Mouse (Mus musculus) heart, embryonic 15.5 days (tissue): ENCODE measurements at regions not wholly inside any gene's neighbourhood (a gene's known extent, or its start where the extent isn't known, plus 50 kb on each side); places are given as distances from the start of the nearest gene placed in this dataset.
"Not testable (repeated sequence)": the region's sequence is repeated elsewhere in the genome, so short reads cannot be mapped to it uniquely, and the experiment has no call there.

ENCODE experiments used
- ATAC-seq: fragments of 200-750 bp; cut with Nextera tagmentation; replicated peaks from 2 replicates; pipeline ENCODE4 v1.8.0; 2017; ENCODE audit warnings: low read depth, moderate TSS enrichment; ENCODE audit not compliant: insufficient number of reproducible peaks, insufficient read depth, low FRiP score
- H3K27ac ChIP-seq: fragments of 300-500 bp; sonication (generic); 2 replicates; pipeline ENCODE4 v1.5.1; 2015; ENCODE audit warnings: mild to moderate bottlenecking, inconsistent platforms
- H3K27me3 ChIP-seq: fragments of 300-500 bp; sonication (generic); 2 replicates; pipeline ENCODE4 v1.6.1; 2015; ENCODE audit warnings: inconsistent platforms
- H3K36me3 ChIP-seq: fragments of 300-500 bp; sonication (generic); 2 replicates; pipeline ENCODE4 v1.6.1; 2015; ENCODE audit warnings: mild to moderate bottlenecking, inconsistent platforms
- H3K4me1 ChIP-seq: fragments of 300-500 bp; sonication (generic); replicated peaks from 2 replicates; pipeline ENCODE4 v1.6.1; 2015; ENCODE audit warnings: inconsistent platforms
- H3K4me2 ChIP-seq: fragments of 300-500 bp; sonication (generic); 2 replicates; pipeline ENCODE4 v1.6.1; 2015; ENCODE audit warnings: inconsistent platforms, mild to moderate bottlenecking, moderate library complexity
- H3K4me3 ChIP-seq: fragments of 300-500 bp; sonication (generic); 2 replicates; pipeline ENCODE4 v1.5.1; 2015; ENCODE audit warnings: mild to moderate bottlenecking, inconsistent platforms
- H3K9ac ChIP-seq: fragments of 300-500 bp; sonication (generic); 2 replicates; pipeline ENCODE4 v1.6.1; 2015; ENCODE audit warnings: mild to moderate bottlenecking, inconsistent platforms
- H3K9me3 ChIP-seq: fragments of 300-500 bp; sonication (generic); replicated peaks from 2 replicates; pipeline ENCODE4 v1.6.1; 2016; ENCODE audit warnings: inconsistent platforms
- WGBS: fragments of 180-500 bp; shearing (Covaris S2); methylation state at CpG from one replicate; pipeline ENCODE4 v1.1.7; 2015; ENCODE audit warnings: mixed read lengths; 5-methylcytosine and 5-hydroxymethylcytosine counted together

- Histone ChIP-seq H3K4me1 (peaks cover 8% of the 10 kb centered on the region; the same call in 1 of the 2 replicates), H3K9ac (no peak overlapping the region), H3K4me3 (no peak overlapping the region), H3K36me3 (no peaks in the 10 kb centered on the region), H3K4me2 (no peak overlapping the region), H3K27me3 (no peaks in the 10 kb centered on the region), H3K9me3 (no peaks in the 10 kb centered on the region), H3K27ac (no peak overlapping the region)
- no peak for ATAC-seq
- 48% methylated on average over 1 of the region's 1 CpGs for WGBS
Measured at GRCm38 (mm10) chr12:9756411-9756810, 186.5 kb downstream of the Osr1 start.

- no peaks in the 10 kb centered on the region for H3K9me3 ChIP-seq
- no peaks in the 10 kb centered on the region for H3K27me3 ChIP-seq
- H3K27ac ChIP-seq = no peak overlapping the region
- H3K9ac ChIP-seq = no peak overlapping the region
- no peak overlapping the region for H3K4me2 ChIP-seq
- peaks cover 8% of the 10 kb centered on the region; the same call in 1 of the 2 replicates for H3K4me1 ChIP-seq
- no peaks in the 10 kb centered on the region for H3K36me3 ChIP-seq
- no peak overlapping the region for H3K4me3 ChIP-seq
- ATAC-seq = no peak
- WGBS = 41% methylated on average over 5 of the region's 5 CpGs
Measured at GRCm38 (mm10) chr12:9760818-9761217, 190.9 kb downstream of the Osr1 start.

- not testable (repeated sequence) for H3K36me3 ChIP-seq, ATAC-seq, H3K9me3 ChIP-seq, H3K27ac ChIP-seq, H3K4me3 ChIP-seq, H3K9ac ChIP-seq, H3K4me2 ChIP-seq, H3K4me1 ChIP-seq, H3K27me3 ChIP-seq
- 47% methylated on average over 2 of the region's 2 CpGs for WGBS
Measured at GRCm38 (mm10) chr12:9762291-9762811, 192.4 kb downstream of the Osr1 start.

DNA sequence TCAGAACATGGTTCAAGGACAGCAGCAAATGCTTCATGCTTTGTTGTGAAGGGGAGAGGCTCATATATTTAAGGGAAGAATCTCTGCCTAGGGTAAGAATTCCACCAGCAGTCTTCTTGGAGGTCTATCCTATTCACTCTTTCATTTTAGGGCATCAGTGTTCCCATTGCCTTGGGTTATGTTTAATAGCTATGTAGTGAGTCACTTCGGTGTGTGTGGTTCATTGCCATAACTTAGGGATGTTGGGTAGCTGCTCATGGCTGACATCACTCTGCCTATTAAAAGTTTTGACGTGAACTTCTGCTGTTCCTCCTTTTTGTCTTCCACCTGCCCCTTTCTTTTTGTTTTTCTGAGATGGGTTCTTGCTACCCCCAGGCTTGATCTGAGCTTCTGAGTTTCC, 192.9 kb downstream of the Osr1 start:
- 0 out of 2 replicates have a peak, but pooled peaks cover 4% of the 10 kb centered on the region for H3K4me1 ChIP-seq
- WGBS = 81% methylated on average over 2 of the region's 2 CpGs
- no peak overlapping the region for H3K4me2 ChIP-seq
- no peaks in the 10 kb centered on the region for H3K36me3 ChIP-seq
- no peak overlapping the region for H3K4me3 ChIP-seq
- ATAC-seq = no peak
- no peak overlapping the region for H3K27ac ChIP-seq
- no peaks in the 10 kb centered on the region for H3K27me3 ChIP-seq
- H3K9me3 ChIP-seq = no peaks in the 10 kb centered on the region
- H3K9ac ChIP-seq = no peak overlapping the region

DNA sequence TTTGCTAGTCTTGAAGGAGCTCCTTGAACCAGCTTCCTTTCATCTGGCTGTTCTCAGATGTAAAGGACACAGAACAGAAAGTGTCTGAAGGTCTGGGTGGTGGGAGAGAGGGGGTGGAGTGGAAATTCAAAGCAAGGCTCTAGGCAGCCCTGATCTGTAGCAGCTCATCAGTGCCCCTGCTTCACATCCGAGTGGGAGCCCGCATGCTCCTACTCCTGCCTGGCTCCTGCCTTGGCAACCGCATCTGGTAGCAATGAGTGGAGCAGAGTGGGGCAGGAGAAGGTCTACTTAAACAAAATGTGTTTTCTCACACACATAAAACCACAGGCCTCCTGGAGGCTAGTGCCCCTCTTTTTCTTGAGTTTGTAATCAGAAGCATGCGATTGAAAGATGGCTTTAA, 201.0 kb downstream of the Osr1 start:
- H3K36me3 ChIP-seq = no peaks in the 10 kb centered on the region
- no peaks in the 10 kb centered on the region for H3K4me1 ChIP-seq
- no peak overlapping the region for H3K4me2 ChIP-seq
- no peaks in the 10 kb centered on the region for H3K27me3 ChIP-seq
- ATAC-seq = no peak
- H3K4me3 ChIP-seq = no peak overlapping the region
- H3K9me3 ChIP-seq = no peaks in the 10 kb centered on the region
- 71% methylated on average over 4 of the region's 4 CpGs for WGBS
- H3K27ac ChIP-seq = no peak overlapping the region
- H3K9ac ChIP-seq = no peak overlapping the region

DNA sequence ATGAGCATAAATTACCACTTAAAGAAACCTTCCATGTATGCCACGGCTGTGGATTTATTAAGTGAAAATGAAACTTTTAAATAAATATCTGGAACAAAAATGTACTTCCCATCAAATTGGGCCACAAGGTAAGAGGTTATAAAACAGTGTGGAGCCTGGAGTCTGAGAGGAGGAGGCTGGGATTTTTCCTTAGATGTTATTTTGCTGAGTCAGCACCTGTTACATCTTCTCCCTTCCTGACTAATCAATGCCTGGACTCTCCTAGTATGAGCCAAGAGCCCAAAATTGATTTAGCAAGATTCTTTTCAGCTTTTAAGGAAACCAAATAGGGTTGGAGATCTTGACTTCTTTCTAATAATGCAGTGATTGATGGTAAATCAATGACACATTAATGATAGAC, 203.0 kb downstream of the Osr1 start:
- WGBS = 91% methylated on average over 1 of the region's 1 CpGs
- Histone ChIP-seq H3K9me3 (no peaks in the 10 kb centered on the region), H3K9ac (no peak overlapping the region), H3K4me1 (no peaks in the 10 kb centered on the region), H3K27ac (no peak overlapping the region), H3K4me3 (no peak overlapping the region), H3K36me3 (no peaks in the 10 kb centered on the region), H3K4me2 (no peak overlapping the region), H3K27me3 (no peaks in the 10 kb centered on the region)
- ATAC-seq = no peak

DNA sequence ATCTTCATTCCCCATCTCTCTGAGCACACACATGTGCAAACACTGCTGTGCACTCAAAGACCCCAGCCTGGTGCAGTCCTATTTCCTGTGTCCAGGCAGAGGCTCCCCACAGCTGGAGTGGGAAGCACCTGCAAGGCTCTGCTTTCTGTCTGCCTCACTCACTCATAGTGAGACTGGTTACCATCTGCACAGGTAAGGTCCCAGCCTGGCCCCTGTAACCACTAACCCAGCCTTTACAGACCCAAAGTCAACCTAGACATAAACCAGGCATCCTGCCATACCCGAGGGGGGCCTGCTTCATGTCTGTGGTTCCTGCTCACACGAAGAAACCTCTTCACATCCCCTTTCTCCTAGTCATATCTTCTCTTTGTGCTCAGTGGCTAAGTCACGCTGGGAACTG, 232.4 kb downstream of the Osr1 start:
- no peaks in the 10 kb centered on the region for H3K9me3 ChIP-seq

GRCm38 (mm10) chr12:9807406-9807805, 237.5 kb downstream of the Osr1 start:
- Histone ChIP-seq H3K27ac (no peak overlapping the region), H3K4me1 (no peaks in the 10 kb centered on the region), H3K27me3 (no peaks in the 10 kb centered on the region), H3K9ac (no peak overlapping the region), H3K4me3 (no peak overlapping the region), H3K36me3 (no peaks in the 10 kb centered on the region), H3K9me3 (no peaks in the 10 kb centered on the region), H3K4me2 (no peak overlapping the region)
- ATAC-seq = no peak
- 34% methylated on average over 1 of the region's 1 CpGs for WGBS

More for the DNA sequence above, 232.4 kb downstream of the Osr1 start:
- Histone ChIP-seq H3K4me2 (no peak overlapping the region), H3K4me3 (no peak overlapping the region), H3K4me1 (0 out of 2 replicates have a peak, but pooled peaks cover 3% of the 10 kb centered on the region), H3K27ac (no peak overlapping the region), H3K27me3 (no peaks in the 10 kb centered on the region), H3K36me3 (no peaks in the 10 kb centered on the region), H3K9ac (no peak overlapping the region)
- WGBS = 34% methylated on average over 3 of the region's 3 CpGs
- ATAC-seq = no peak

DNA sequence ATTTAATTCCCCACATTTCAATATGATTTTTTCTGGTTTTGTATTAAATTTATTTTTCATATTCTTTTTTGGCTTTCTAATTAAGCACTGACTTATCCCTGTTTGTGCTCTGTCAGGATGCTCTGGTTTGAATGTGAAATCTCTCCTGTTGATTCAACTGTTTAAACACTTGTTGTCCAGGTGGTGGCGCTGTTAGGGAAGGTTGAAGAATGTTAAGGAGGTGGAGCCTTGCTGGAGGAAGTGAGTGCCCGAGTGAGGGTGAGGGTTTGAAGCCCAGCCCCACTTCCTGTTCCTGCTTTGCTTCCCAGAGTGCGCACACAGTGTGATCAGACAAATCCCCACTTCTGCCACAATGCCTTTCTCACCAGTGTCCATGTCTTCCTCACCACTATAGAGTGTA, 263.4 kb downstream of the Osr1 start:
- no peaks in the 10 kb centered on the region for H3K27me3 ChIP-seq
- H3K9ac ChIP-seq = no peak overlapping the region
- no peak for ATAC-seq
- H3K27ac ChIP-seq = no peak overlapping the region
- no peaks in the 10 kb centered on the region for H3K9me3 ChIP-seq
- no peaks in the 10 kb centered on the region for H3K36me3 ChIP-seq
- no peaks in the 10 kb centered on the region for H3K4me1 ChIP-seq
- no peak overlapping the region for H3K4me2 ChIP-seq
- 59% methylated on average over 3 of the region's 3 CpGs for WGBS
- H3K4me3 ChIP-seq = no peak overlapping the region

DNA sequence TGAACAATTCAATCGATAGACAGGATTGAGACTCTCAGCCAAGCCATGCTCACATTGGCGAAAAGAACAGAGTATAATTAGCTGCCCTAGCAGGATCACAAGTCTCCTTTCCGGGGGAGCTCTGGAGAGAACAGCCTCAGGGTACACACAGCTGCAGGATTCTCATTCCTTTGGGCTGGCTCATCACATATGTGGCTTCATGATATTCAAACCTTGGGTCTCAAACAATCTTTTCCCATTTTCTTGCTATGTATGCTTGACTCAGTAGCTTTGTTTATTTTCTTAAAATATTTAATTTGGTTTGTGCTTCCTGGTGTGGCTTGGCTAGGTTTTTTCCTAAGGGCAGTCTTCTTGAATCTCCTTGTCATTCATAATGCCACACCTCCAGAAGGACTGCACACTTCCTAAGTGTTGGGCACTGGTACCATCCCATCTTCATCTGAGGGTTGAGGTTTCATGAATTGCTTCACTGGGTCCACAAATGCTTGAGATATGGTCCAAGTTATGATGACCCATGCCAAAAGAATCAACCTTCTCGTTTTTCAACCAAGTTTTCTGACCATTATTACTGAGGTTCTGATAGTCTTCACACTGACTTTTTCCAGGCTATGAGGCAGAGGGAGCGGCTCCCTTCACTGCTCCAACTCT, 269.4 kb downstream of the Osr1 start:
- Histone ChIP-seq H3K36me3 (no peaks in the 10 kb centered on the region), H3K4me2 (no peak overlapping the region), H3K9me3 (no peaks in the 10 kb centered on the region), H3K4me1 (no peaks in the 10 kb centered on the region), H3K27ac (no peak overlapping the region), H3K27me3 (no peaks in the 10 kb centered on the region), H3K9ac (no peak overlapping the region), H3K4me3 (no peak overlapping the region)
- ATAC-seq = no peak
- 59% methylated on average over 5 of the region's 5 CpGs for WGBS

GRCm38 (mm10) chr12:9839949-9840348, 270.0 kb downstream of the Osr1 start:
- Histone ChIP-seq H3K27me3 (no peaks in the 10 kb centered on the region), H3K4me2 (no peak overlapping the region), H3K9me3 (no peaks in the 10 kb centered on the region), H3K9ac (no peak overlapping the region), H3K4me3 (no peak overlapping the region), H3K4me1 (no peaks in the 10 kb centered on the region), H3K36me3 (no peaks in the 10 kb centered on the region), H3K27ac (no peak overlapping the region)
- ATAC-seq = no peak
- 64% methylated on average over 2 of the region's 2 CpGs for WGBS

GRCm38 (mm10) chr12:9847034-9847433, 277.1 kb downstream of the Osr1 start:
- no peak for ATAC-seq
- Histone ChIP-seq H3K9ac (no peak overlapping the region), H3K4me2 (no peak overlapping the region), H3K27me3 (no peaks in the 10 kb centered on the region), H3K36me3 (no peaks in the 10 kb centered on the region), H3K4me1 (no peaks in the 10 kb centered on the region), H3K27ac (no peak overlapping the region), H3K9me3 (no peaks in the 10 kb centered on the region), H3K4me3 (no peak overlapping the region)
- WGBS = 59% methylated on average over 2 of the region's 2 CpGs
